ENCODE assay signal across 15 mouse cellular contexts in genomic region chr15:83182351-83182750, GRCm38 (mm10). TPM values are rescaled to one million over a fixed set of nuclear protein-coding genes. Genes with fewer than 3 reads are reported as not detected.
DNase-seq lines count a peak whose midpoint lies in the region; TF ChIP-seq lines count a peak whose summit lies in the region.
"Had no signal": no experiment of that assay in that cellular context is flagged by ENCODE, and none has a peak within 500 bp of the region (broad histone marks: within the 10 kb centered on the region; RNA-seq: fewer than 3 reads in every experiment).

No protein-coding gene starts in this region.

- no peaks in the 10 kb centered on the region for H3K36me3 ChIP-seq in kidney, adult 2 months (ENCODE audit: control insufficient read depth, insufficient read depth, low read length)
- H3K36me3 ChIP-seq in E14TG2a.4 (ENCODE audit: insufficient read depth, low read length) = no peaks in the 10 kb centered on the region
- H3K36me3 ChIP-seq: limb, embryonic 13.5 days; midbrain, embryonic 12.5 days had no signal

- TF ChIP-seq CTCF in kidney, adult 2 months (conservative IDR thresholded peaks at IDR 0.05; ENCODE audit: insufficient read depth, insufficient read length, low read depth, low read length) = no peak
- TF ChIP-seq CTCF in E14TG2a.4 (conservative IDR thresholded peaks at IDR 0.05; ENCODE audit: low read length) = no peak
- TF ChIP-seq CTCF in embryonic fibroblast, embryonic 13.5 days (IDR thresholded peaks at IDR 0.05; ENCODE audit: borderline replicate concordance, insufficient read depth, low read length) = no peak

- 64% methylated on average over 5 of the region's 5 CpGs for WGBS in kidney, adult 2 months

- H3K27me3 ChIP-seq in kidney, adult 2 months (replicated peaks; ENCODE audit: control insufficient read depth, insufficient read depth, low read length) = no peaks in the 10 kb centered on the region
- H3K27me3 ChIP-seq in E14TG2a.4 (ENCODE audit: insufficient read depth, low read length) = no peaks in the 10 kb centered on the region
- H3K27me3 ChIP-seq: forebrain, embryonic 13.5 days; limb, embryonic 13.5 days; midbrain, embryonic 12.5 days had no signal

- no peak for TF ChIP-seq POLR2A in kidney, adult 2 months (IDR thresholded peaks at IDR 0.05; ENCODE audit: low read depth, low read length)
- TF ChIP-seq POLR2A in embryonic fibroblast, embryonic 13.5 days (IDR thresholded peaks at IDR 0.05; ENCODE audit: low read depth, low read length) = no peak

- no peak overlapping the region for H3K27ac ChIP-seq in kidney, adult 2 months (ENCODE audit: insufficient read depth, low read depth, low read length)
- H3K27ac ChIP-seq in embryonic fibroblast, embryonic 13.5 days (ENCODE audit: insufficient read depth, low read length) = peak overlapping the region; percentile 81
- H3K27ac ChIP-seq: forebrain, embryonic 13.5 days; left cerebral cortex, adult 2 months; limb, embryonic 13.5 days; midbrain, embryonic 12.5 days had no signal

- DNase-seq in kidney, postnatal 4 days = peak; percentile 34 to 54
- DNase-seq in kidney, adult 2 months = no peak
- peak; percentile 83 for DNase-seq in 3T3-L1 (ENCODE audit: low read depth, low spot score)
- no peak for DNase-seq in right cerebral cortex, postnatal 10 days (ENCODE audit: low spot score in 2 of 2)
- no peak for DNase-seq in spleen, postnatal 14 days (ENCODE audit: low spot score in 2 of 2)
- DNase-seq: cerebellum, postnatal 14 days; lung, postnatal 14 days; right cerebral cortex, adult 18-20 months; spleen, adult 18-20 months had no signal

- H3K4me1 ChIP-seq in kidney, adult 2 months (ENCODE audit: control insufficient read depth, insufficient read depth, low read length) = no peaks in the 10 kb centered on the region
- H3K4me1 ChIP-seq in E14TG2a.4 (replicated peaks; ENCODE audit: low read depth, low read length) = peaks cover 78% of the 10 kb centered on the region
- 0 out of 2 replicates have a peak, but pooled peaks cover 5% of the 10 kb centered on the region for H3K4me1 ChIP-seq in embryonic fibroblast, embryonic 13.5 days (ENCODE audit: control insufficient read depth, insufficient read depth, low read length)
- H3K4me1 ChIP-seq: forebrain, embryonic 13.5 days; limb, embryonic 13.5 days; midbrain, embryonic 12.5 days had no signal

- H3K4me3 ChIP-seq in kidney, adult 2 months (ENCODE audit: insufficient read depth, low read depth, low read length) = no peak overlapping the region
- H3K4me3 ChIP-seq in E14TG2a.4 (replicated peaks; ENCODE audit: low read length) = peak overlapping the region; percentile 68
- H3K4me3 ChIP-seq in embryonic fibroblast, embryonic 13.5 days (ENCODE audit: insufficient read depth, low read length) = no peak overlapping the region
- H3K4me3 ChIP-seq: forebrain, embryonic 13.5 days; left cerebral cortex, adult 2 months; limb, embryonic 13.5 days; midbrain, embryonic 12.5 days had no signal

- no peaks in the 10 kb centered on the region for H3K9me3 ChIP-seq in E14TG2a.4 (ENCODE audit: low read length)
- H3K9me3 ChIP-seq: forebrain, embryonic 13.5 days; limb, embryonic 13.5 days; midbrain, embryonic 12.5 days had no signal

RNA-seq across cellular contexts. Expression of gene Cyb5r3, which starts 10.0 kb away (rescaled TPM):
- 197 and 230 TPM in 2 replicates for polyA plus RNA-seq in kidney, adult 2 months (2012; rRNA removed)
- 273 and 297 TPM in 2 replicates for polyA plus RNA-seq in embryonic fibroblast, embryonic 13.5 days (2011; ENCODE audit: insufficient read length, low read depth, missing spikeins)

RNA-seq across cellular contexts. Expression of gene Poldip3, which starts 33.2 kb away (rescaled TPM):
- polyA plus RNA-seq in kidney, adult 2 months (2012; rRNA removed) = 45.9 and 47.2 TPM in 2 replicates
- polyA plus RNA-seq in embryonic fibroblast, embryonic 13.5 days (2011; ENCODE audit: insufficient read length, low read depth, missing spikeins) = 70.6 and 78.3 TPM in 2 replicates

RNA-seq across cellular contexts. Expression of gene Rrp7a, which starts 59.8 kb away (rescaled TPM):
- 110 and 126 TPM in 2 replicates for polyA plus RNA-seq in kidney, adult 2 months (2012; rRNA removed)
- polyA plus RNA-seq in embryonic fibroblast, embryonic 13.5 days (2011; ENCODE audit: insufficient read length, low read depth, missing spikeins) = 70.9 and 72.7 TPM in 2 replicates

Comparison
In these comparisons a context has a peak if more than half of its experiments do, and no peak if none do; other contexts are left out.
1. DNase-seq: peak in kidney, postnatal 4 days (2 of 2) and 3T3-L1 (single experiment); none in kidney, adult 2 months (single experiment), right cerebral cortex, postnatal 10 days (0 of 2) and spleen, postnatal 14 days (0 of 2).